Mouse (Mus musculus) cerebellum, postnatal 25 days (tissue): ENCODE results near the gene Gdpgp1.

Experiments used
- DNase-seq, 2 experiments: peaks; one replicate each; pipeline ENCODE4 v3.0.0; 2021; ENCODE audit warnings: mixed read lengths in 2 of 2

Gdpgp1 gene

GRCm38 (mm10) chr7:80280998-80281397 lies 48.3 kb downstream of the Gdpgp1 start:
- no peak for DNase-seq

GRCm38 (mm10) chr7:80281646-80282045 lies 49.0 kb downstream of the Gdpgp1 start:
- DNase-seq, result no peak

GRCm38 (mm10) chr7:80283226-80283918 lies 50.7 kb downstream of the Gdpgp1 start:
- no peak for DNase-seq

GRCm38 (mm10) chr7:80284391-80284790 lies 51.7 kb downstream of the Gdpgp1 start:
- no peak for DNase-seq

DNA sequence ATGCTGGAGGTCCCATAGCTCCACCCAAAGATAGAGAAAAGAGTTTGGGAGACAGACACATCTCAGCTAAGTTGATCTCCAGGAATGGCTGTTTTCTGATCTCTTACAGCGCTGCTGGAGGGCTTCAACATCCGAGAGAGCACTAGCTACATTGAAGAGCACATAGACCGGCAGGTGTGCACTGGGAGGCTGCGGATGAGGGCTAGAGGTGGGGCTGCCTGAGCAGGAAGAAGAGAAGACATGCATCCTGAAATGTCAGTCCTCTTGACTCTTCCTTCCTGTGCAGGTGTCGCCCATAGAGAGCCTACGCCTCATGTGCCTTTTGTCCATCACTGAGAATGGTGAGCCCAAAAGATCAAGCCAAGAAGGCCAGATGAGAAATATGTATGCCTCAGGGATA lies 53.1 kb downstream of the Gdpgp1 start:
- no peak for DNase-seq

GRCm38 (mm10) chr7:80287736-80288135 lies 55.1 kb downstream of the Gdpgp1 start:
- no peak for DNase-seq
